Mouse (Mus musculus) small intestine, adult 2 months (tissue): ENCODE results near the gene Aldh2.
"Not testable (repeated sequence)": the region's sequence is repeated elsewhere in the genome, so short reads cannot be mapped to it uniquely, and the experiment has no call there.

Experiments
- CTCF ChIP-seq: fragments of 200-500 bp; IDR thresholded peaks from 2 replicates; pipeline ENCODE4 v1.5.1; 2012; ENCODE audit warnings: low read depth, mild to moderate bottlenecking, control low read depth, inconsistent platforms, low read length, moderate library complexity, mixed read lengths; ENCODE audit not compliant: insufficient replicate concordance, insufficient read length; ENCODE audit errors: extremely low read depth
- POLR2A ChIP-seq: fragments of 200-500 bp; IDR thresholded peaks from 2 replicates; pipeline ENCODE4 v1.6.1; 2012; ENCODE audit warnings: low read depth, mild to moderate bottlenecking, control low read depth, inconsistent platforms, low read length, moderate library complexity

GRCm38 (mm10) chr5:121603815-121604214 lies 10.2 kb upstream of the Aldh2 start:
- TF ChIP-seq CTCF, POLR2A: not testable (repeated sequence)
